Mouse (Mus musculus): ENCODE data around the gene Kremen1. TPM values are rescaled to one million over a fixed set of nuclear protein-coding genes. Genes with fewer than 3 reads are reported as not detected.

Kremen1 gene
- polyA plus RNA-seq, 1 experiment from 2014 or later, result 9.8 TPM

DNA sequence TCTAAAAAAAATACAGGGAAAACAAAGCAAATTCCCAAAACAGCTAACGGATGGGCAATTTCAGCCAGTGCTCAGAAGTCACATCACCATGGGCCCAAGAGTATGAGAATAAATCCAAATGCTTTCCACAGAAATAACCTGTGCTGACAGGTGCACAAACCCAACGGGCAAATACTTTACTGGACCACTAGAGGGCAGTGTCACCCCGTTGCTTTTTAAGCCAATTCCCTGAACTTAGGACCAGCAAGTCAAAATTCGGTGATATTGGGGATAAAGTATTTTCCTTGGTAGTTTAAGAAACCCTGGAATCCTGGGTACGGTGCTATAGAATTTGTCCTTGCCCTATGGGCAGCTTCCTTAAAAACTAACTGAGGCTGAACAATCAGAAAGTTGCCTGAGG is 29.3 kb upstream of the Kremen1 start:
- peaks cover 30% of the 10 kb centered on the region for H3K36me3 ChIP-seq (ENCODE audit: control insufficient read depth, insufficient read depth, low read length)
- no peaks in the 10 kb centered on the region for H3K9me3 ChIP-seq (ENCODE audit: control insufficient read depth, low read length)
- no peak overlapping the region for H3K4me2 ChIP-seq (ENCODE audit: low read length)
- H3K9ac ChIP-seq (ENCODE audit: low read length), result no peak overlapping the region
- no peaks in the 10 kb centered on the region for H3K27me3 ChIP-seq (replicated peaks; ENCODE audit: control insufficient read depth, insufficient read depth, low read length)
- WGBS, result 22% methylated on average over 5 of the region's 5 CpGs
- no peak for ATAC-seq (replicated peaks; ENCODE audit: low FRiP score, low TSS enrichment, low read depth)
- no peaks in the 10 kb centered on the region for H3K4me1 ChIP-seq (replicated peaks; ENCODE audit: control insufficient read depth, insufficient read depth, low read length)
- no peak overlapping the region for H3K27ac ChIP-seq (ENCODE audit: low read depth)
- DNase-seq (ENCODE audit: low spot score), result peak; percentile 84
- no peak overlapping the region for H3K4me3 ChIP-seq (ENCODE audit: low read depth, low read length)

DNA sequence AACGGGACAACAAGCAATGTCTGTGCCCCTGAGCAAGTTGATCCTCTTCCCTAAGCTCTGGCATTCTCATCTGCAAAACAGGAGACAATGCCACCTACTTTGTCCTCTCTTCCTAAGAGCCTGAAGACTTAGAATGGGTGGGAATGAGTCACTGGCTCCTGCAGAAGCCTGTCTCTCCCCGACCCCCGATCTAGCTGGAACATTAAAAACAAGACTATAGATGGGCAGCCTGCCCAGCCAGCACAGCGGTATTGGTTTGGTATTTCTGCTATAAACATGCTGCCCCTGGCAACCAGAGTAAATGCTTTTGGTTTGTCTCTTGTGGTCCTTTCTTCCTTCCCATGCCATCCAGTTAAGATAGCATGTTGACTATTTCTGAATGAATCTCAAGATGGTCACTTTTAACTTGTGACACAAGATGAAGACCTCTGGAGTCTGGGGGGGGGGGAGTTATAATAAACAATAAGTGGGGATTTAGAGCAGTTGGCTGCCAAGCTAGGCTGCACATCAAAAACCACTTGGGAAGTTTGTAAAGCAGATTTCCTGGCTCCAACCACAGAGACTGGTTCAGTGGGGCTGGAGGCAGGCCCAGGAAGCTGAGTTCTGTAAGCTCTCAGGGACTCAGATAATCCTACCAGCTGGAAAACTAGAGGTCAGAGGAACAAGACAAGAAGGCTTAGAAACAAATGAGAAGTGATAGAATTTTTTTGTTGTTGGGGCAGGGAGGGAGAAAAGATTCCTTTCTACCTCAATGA is 28.6 kb upstream of the Kremen1 start:
- no peaks in the 10 kb centered on the region for H3K9me3 ChIP-seq (ENCODE audit: control insufficient read depth, low read length)
- DNase-seq (ENCODE audit: low spot score) (no peak), ATAC-seq (replicated peaks; ENCODE audit: low FRiP score, low TSS enrichment, low read depth) (no peak)
- 71% methylated on average over 4 of the region's 4 CpGs for WGBS
- peaks cover 37% of the 10 kb centered on the region for H3K36me3 ChIP-seq (ENCODE audit: control insufficient read depth, insufficient read depth, low read length)
- no peak overlapping the region for H3K9ac ChIP-seq (ENCODE audit: low read length)
- H3K4me2 ChIP-seq (ENCODE audit: low read length), result no peak overlapping the region
- H3K27ac ChIP-seq (ENCODE audit: low read depth), result no peak overlapping the region
- H3K27me3 ChIP-seq (replicated peaks; ENCODE audit: control insufficient read depth, insufficient read depth, low read length), result no peaks in the 10 kb centered on the region
- no peak overlapping the region for H3K4me3 ChIP-seq (ENCODE audit: low read depth, low read length)
- no peaks in the 10 kb centered on the region for H3K4me1 ChIP-seq (replicated peaks; ENCODE audit: control insufficient read depth, insufficient read depth, low read length)

DNA sequence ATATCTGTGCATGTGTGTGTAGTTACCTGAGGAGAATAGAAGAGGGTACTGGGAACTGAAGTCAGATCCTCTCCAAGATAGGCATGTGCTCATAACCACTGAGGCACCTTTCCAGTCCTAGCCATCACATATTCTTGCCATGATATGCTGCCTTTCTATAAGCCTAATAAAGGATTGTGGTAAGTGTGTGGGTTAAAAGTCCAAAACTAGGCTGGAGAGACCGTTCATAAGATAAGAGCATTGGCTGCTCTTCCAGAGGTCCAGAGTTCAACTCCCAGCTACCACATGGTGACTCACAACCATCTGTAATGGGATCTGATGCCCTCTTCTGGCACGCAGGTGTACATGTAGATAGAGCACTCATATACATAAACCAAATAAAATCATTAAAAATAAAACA is 22.6 kb upstream of the Kremen1 start:
- no peak overlapping the region for H3K4me2 ChIP-seq (ENCODE audit: low read length)
- H3K4me3 ChIP-seq (ENCODE audit: low read depth, low read length), result no peak overlapping the region
- no peak overlapping the region for H3K9ac ChIP-seq (ENCODE audit: low read length)
- H3K9me3 ChIP-seq (ENCODE audit: control insufficient read depth, low read length), result no peaks in the 10 kb centered on the region
- WGBS, result 88% methylated on average over 2 of the region's 2 CpGs
- peaks cover 80% of the 10 kb centered on the region for H3K36me3 ChIP-seq (ENCODE audit: control insufficient read depth, insufficient read depth, low read length)
- no peak overlapping the region for H3K27ac ChIP-seq (ENCODE audit: low read depth)
- H3K27me3 ChIP-seq (replicated peaks; ENCODE audit: control insufficient read depth, insufficient read depth, low read length), result no peaks in the 10 kb centered on the region
- DNase-seq (ENCODE audit: low spot score) (no peak), ATAC-seq (replicated peaks; ENCODE audit: low FRiP score, low TSS enrichment, low read depth) (no peak)
- H3K4me1 ChIP-seq (replicated peaks; ENCODE audit: control insufficient read depth, insufficient read depth, low read length), result no peaks in the 10 kb centered on the region

DNA sequence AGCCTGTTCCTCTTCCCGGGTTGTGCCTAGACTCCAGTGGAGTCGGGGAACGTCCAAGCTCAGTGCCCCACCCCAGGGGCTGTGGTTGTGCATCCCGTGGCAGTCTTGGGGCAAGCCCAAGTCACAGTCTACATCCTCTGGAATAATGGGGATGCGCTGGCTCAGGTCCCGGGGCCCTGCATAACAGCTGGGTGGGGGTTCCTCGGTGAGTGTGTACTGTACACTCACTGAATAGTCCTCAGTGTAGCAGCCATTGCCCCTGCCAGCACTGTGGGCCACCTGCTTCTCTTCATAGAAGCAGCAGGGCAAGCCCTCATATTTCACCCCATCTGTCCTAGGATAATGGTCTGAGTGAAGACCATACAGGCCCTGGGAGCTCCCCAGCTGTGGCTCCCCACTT is 19.6 kb upstream of the Kremen1 start:
- H3K4me1 ChIP-seq (replicated peaks; ENCODE audit: control insufficient read depth, insufficient read depth, low read length), result no peaks in the 10 kb centered on the region
- H3K9me3 ChIP-seq (ENCODE audit: control insufficient read depth, low read length), result no peaks in the 10 kb centered on the region
- 85% methylated on average over 7 of the region's 7 CpGs for WGBS
- peaks cover 53% of the 10 kb centered on the region for H3K36me3 ChIP-seq (ENCODE audit: control insufficient read depth, insufficient read depth, low read length)
- no peaks in the 10 kb centered on the region for H3K27me3 ChIP-seq (replicated peaks; ENCODE audit: control insufficient read depth, insufficient read depth, low read length)
- no peak overlapping the region for H3K4me3 ChIP-seq (ENCODE audit: low read depth, low read length)
- H3K9ac ChIP-seq (ENCODE audit: low read length), result no peak overlapping the region
- DNase-seq (ENCODE audit: low spot score) (no peak), ATAC-seq (replicated peaks; ENCODE audit: low FRiP score, low TSS enrichment, low read depth) (no peak)
- H3K27ac ChIP-seq (ENCODE audit: low read depth), result no peak overlapping the region
- no peak overlapping the region for H3K4me2 ChIP-seq (ENCODE audit: low read length)

DNA sequence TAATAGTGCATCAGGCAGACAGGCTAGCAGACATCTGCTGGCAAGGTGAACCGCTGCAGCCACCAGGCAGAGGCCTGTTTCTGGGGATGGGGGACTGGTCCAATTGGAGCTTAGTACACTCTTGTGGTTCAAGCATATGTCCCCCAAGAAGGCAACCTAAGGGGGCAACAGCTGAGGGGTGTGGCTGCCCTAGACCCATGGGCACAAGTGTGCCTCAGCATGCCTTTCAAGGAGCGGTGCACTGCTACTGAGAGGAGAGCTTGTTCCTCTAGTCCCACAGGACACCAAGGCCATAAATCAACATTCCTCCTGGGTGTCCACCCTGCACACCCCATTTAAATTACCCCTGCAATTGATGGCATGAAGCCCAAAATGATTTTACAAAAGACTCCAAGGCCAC is 17.1 kb upstream of the Kremen1 start:
- no peak overlapping the region for H3K27ac ChIP-seq (ENCODE audit: low read depth)
- DNase-seq (ENCODE audit: low spot score), result no peak
- H3K4me1 ChIP-seq (replicated peaks; ENCODE audit: control insufficient read depth, insufficient read depth, low read length), result no peaks in the 10 kb centered on the region
- WGBS, result 78% methylated on average over 2 of the region's 2 CpGs
- H3K36me3 ChIP-seq (ENCODE audit: control insufficient read depth, insufficient read depth, low read length), result peaks cover 33% of the 10 kb centered on the region
- no peak for ATAC-seq (replicated peaks; ENCODE audit: low FRiP score, low TSS enrichment, low read depth)
- H3K9ac ChIP-seq (ENCODE audit: low read length), result no peak overlapping the region
- H3K4me3 ChIP-seq (ENCODE audit: low read depth, low read length), result no peak overlapping the region
- H3K4me2 ChIP-seq (ENCODE audit: low read length), result no peak overlapping the region
- H3K27me3 ChIP-seq (replicated peaks; ENCODE audit: control insufficient read depth, insufficient read depth, low read length), result no peaks in the 10 kb centered on the region
- no peaks in the 10 kb centered on the region for H3K9me3 ChIP-seq (ENCODE audit: control insufficient read depth, low read length)

DNA sequence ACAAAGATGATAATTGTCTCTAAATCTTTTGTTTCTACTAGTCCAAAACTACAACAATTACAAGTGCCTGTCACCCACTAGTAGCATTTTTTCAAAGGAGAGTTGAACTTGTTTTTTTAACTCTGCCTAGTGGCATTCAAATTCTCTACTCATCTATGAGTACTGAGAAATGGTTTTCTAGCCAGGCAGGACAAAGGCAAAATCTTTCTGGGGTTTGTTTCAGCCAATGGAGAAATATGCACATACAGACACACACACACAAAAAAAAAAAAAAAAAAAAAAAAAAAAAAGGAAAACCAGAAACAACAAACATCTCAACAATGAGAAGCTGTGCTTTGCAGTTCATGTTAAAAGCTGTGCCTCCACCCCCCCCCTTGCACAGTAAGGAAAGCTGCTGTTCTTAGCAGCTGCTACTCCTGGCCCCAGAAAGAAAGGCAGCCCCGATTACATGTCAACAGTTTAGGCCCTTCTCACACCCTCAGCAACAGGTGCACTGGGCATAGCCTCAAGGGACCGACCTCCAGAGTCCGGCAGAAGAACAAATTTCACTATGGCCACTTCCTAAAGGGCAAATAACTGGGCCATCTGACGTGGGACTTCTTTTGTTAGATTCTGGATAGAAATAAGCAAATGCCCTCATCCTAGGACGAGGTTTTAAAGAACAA is 16.1 kb upstream of the Kremen1 start:
- Histone ChIP-seq H3K27ac (ENCODE audit: low read depth) (no peak overlapping the region), H3K4me2 (ENCODE audit: low read length) (no peak overlapping the region), H3K4me1 (replicated peaks; ENCODE audit: control insufficient read depth, insufficient read depth, low read length) (no peaks in the 10 kb centered on the region), H3K4me3 (ENCODE audit: low read depth, low read length) (no peak overlapping the region), H3K9ac (ENCODE audit: low read length) (no peak overlapping the region), H3K9me3 (ENCODE audit: control insufficient read depth, low read length) (no peaks in the 10 kb centered on the region), H3K36me3 (ENCODE audit: control insufficient read depth, insufficient read depth, low read length) (peaks cover 23% of the 10 kb centered on the region), H3K27me3 (replicated peaks; ENCODE audit: control insufficient read depth, insufficient read depth, low read length) (no peaks in the 10 kb centered on the region)
- ATAC-seq (replicated peaks; ENCODE audit: low FRiP score, low TSS enrichment, low read depth) (no peak), DNase-seq (ENCODE audit: low spot score) (no peak)
- 85% methylated on average over 5 of the region's 5 CpGs for WGBS

DNA sequence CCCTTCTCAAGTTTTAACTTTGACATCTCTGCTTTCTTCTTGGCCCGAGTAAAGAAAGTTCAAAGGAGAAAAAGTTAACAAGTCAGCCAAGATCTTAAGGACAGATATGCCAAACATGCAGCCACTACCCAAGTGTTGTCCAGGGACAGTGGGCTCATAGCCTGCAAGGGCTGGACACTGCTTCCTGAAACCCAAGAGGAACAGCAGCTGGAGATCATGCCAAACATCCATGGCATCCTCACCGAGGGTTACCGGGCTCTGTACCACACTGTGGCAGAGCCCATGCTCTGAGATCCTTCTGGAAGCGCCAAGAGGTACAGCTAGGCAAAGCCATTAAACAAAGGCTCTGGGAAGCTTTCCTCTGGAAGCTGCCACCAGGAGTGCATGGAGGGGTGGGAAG is 13.9 kb upstream of the Kremen1 start:
- no peak overlapping the region for H3K27ac ChIP-seq (ENCODE audit: low read depth)
- no peak for ATAC-seq (replicated peaks; ENCODE audit: low FRiP score, low TSS enrichment, low read depth)
- no peaks in the 10 kb centered on the region for H3K4me1 ChIP-seq (replicated peaks; ENCODE audit: control insufficient read depth, insufficient read depth, low read length)
- no peak overlapping the region for H3K9ac ChIP-seq (ENCODE audit: low read length)
- H3K36me3 ChIP-seq (ENCODE audit: control insufficient read depth, insufficient read depth, low read length), result 0 out of 2 replicates have a peak, but pooled peaks cover under 1% of the 10 kb centered on the region
- no peaks in the 10 kb centered on the region for H3K9me3 ChIP-seq (ENCODE audit: control insufficient read depth, low read length)
- 87% methylated on average over 4 of the region's 4 CpGs for WGBS
- H3K4me2 ChIP-seq (ENCODE audit: low read length), result no peak overlapping the region
- DNase-seq (ENCODE audit: low spot score), result no peak
- H3K27me3 ChIP-seq (replicated peaks; ENCODE audit: control insufficient read depth, insufficient read depth, low read length), result no peaks in the 10 kb centered on the region
- H3K4me3 ChIP-seq (ENCODE audit: low read depth, low read length), result no peak overlapping the region

DNA sequence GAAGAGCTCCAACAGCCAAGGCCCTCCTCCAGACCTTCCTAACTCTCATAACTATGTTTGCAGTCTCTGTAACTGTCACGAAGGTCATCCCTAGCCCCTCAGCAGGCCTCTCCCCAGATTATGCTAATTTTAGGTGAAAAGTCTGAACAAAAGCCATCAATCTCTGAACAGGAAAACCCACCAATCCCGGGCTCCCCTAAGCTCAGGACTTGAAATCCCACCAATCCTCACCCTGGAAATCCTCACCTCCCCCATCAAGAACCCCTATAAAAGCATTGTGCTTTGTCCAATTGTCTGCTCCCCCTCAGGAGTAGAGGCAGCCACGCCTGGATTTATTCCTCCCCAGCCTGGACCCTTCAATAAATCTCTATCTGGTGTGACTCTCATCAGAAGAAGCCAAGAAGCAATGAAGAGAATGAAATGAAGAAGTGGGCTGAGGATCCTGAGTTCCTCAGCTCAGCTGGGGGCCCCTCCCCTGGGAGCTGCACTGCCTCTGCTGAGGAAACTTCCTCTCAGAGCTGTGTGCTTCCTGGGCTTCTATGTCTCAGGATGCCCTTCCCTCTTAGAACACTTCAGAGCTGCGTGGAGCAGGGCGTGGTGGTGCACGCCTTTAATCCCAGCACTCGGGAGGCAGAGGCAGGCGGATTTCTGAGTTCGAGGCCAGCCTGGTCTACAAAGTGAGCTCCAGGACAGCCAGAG is 11.3 kb upstream of the Kremen1 start:
- Histone ChIP-seq H3K4me3 (ENCODE audit: low read depth, low read length) (no peak overlapping the region), H3K4me2 (ENCODE audit: low read length) (no peak overlapping the region), H3K4me1 (replicated peaks; ENCODE audit: control insufficient read depth, insufficient read depth, low read length) (no peaks in the 10 kb centered on the region), H3K9me3 (ENCODE audit: control insufficient read depth, low read length) (no peaks in the 10 kb centered on the region), H3K27ac (ENCODE audit: low read depth) (no peak overlapping the region), H3K27me3 (replicated peaks; ENCODE audit: control insufficient read depth, insufficient read depth, low read length) (no peaks in the 10 kb centered on the region), H3K9ac (ENCODE audit: low read length) (no peak overlapping the region), H3K36me3 (ENCODE audit: control insufficient read depth, insufficient read depth, low read length) (no peaks in the 10 kb centered on the region)
- ATAC-seq (replicated peaks; ENCODE audit: low FRiP score, low TSS enrichment, low read depth), result no peak
- no peak for DNase-seq (ENCODE audit: low spot score)
- 79% methylated on average over 9 of the region's 9 CpGs for WGBS
